Mouse (Mus musculus): ENCODE measurements around the gene Snx18. TPM values are rescaled to one million over a fixed set of nuclear protein-coding genes. Genes with fewer than 3 reads are reported as not detected.

The Snx18 gene
- polyA plus RNA-seq, 1 experiment from 2014 or later: 6.5 TPM

DNA sequence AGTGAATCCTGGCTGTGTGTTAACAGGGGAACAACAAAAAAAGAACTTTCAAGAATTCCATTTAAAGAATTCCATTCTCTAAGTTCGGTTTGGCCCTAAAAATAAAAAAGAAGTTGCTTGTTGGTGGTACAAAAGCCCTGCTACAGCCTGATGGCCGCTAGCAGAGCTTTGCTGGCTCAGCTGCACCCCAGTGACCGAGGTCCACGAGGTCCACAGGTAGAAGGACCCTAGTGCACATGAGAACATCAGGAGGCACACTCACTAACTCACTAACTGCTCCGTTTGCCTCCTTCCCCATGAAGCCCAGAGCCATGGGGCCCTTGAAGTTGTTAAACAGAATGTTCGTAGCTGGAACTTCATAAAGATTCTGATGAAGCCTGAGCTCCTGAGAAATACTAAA is 14.0 kb downstream of the Snx18 start:
- Histone ChIP-seq H3K4me1 (ENCODE audit: control insufficient read depth, insufficient read depth, low read length) (no peaks in the 10 kb centered on the region; the same call in 1 of the 2 replicates), H3K27me3 (ENCODE audit: control insufficient read depth, insufficient read depth, low read depth, low read length) (no peaks in the 10 kb centered on the region), H3K9me3 (replicated peaks; ENCODE audit: control insufficient read depth, low read length, poor library complexity, severe bottlenecking) (no peaks in the 10 kb centered on the region), H3K9ac (ENCODE audit: low read depth, low read length) (no peak overlapping the region), H3K4me3 (ENCODE audit: low read depth, low read length) (no peak overlapping the region), H3K27ac (ENCODE audit: low read length) (no peak overlapping the region), H3K36me3 (ENCODE audit: control insufficient read depth, insufficient read depth, low read length) (no peaks in the 10 kb centered on the region), H3K4me2 (ENCODE audit: low read length) (no peak overlapping the region)
- ATAC-seq: no peak
- WGBS: 75% methylated on average over 6 of the region's 6 CpGs

- no peaks in the 10 kb centered on the region for H3K27me3 ChIP-seq (ENCODE audit: control insufficient read depth, insufficient read depth, low read depth, low read length)
- WGBS: 84% methylated on average over 17 of the region's 17 CpGs
- no peak overlapping the region for H3K9ac ChIP-seq (ENCODE audit: low read depth, low read length)
- no peaks in the 10 kb centered on the region; the same call in 1 of the 2 replicates for H3K4me1 ChIP-seq (ENCODE audit: control insufficient read depth, insufficient read depth, low read length)
- H3K4me2 ChIP-seq (ENCODE audit: low read length): no peak overlapping the region
- H3K27ac ChIP-seq (ENCODE audit: low read length): no peak overlapping the region
- no peaks in the 10 kb centered on the region for H3K9me3 ChIP-seq (replicated peaks; ENCODE audit: control insufficient read depth, low read length, poor library complexity, severe bottlenecking)
- H3K36me3 ChIP-seq (ENCODE audit: control insufficient read depth, insufficient read depth, low read length): no peaks in the 10 kb centered on the region
- H3K4me3 ChIP-seq (ENCODE audit: low read depth, low read length): no peak overlapping the region
- ATAC-seq: 0 out of 2 replicates have a peak, but pooled peaks have one; percentile 29
Measured at GRCm38 (mm10) chr13:113602882-113603342, 15.5 kb downstream of the Snx18 start.

GRCm38 (mm10) chr13:113601831-113602604 is 16.3 kb downstream of the Snx18 start:
- Histone ChIP-seq H3K27ac (ENCODE audit: low read length) (no peak overlapping the region), H3K4me3 (ENCODE audit: low read depth, low read length) (no peak overlapping the region), H3K9me3 (replicated peaks; ENCODE audit: control insufficient read depth, low read length, poor library complexity, severe bottlenecking) (no peaks in the 10 kb centered on the region), H3K4me2 (ENCODE audit: low read length) (no peak overlapping the region), H3K4me1 (ENCODE audit: control insufficient read depth, insufficient read depth, low read length) (peaks cover 2% of the 10 kb centered on the region; the same call in 1 of the 2 replicates), H3K27me3 (ENCODE audit: control insufficient read depth, insufficient read depth, low read depth, low read length) (no peaks in the 10 kb centered on the region), H3K9ac (ENCODE audit: low read depth, low read length) (no peak overlapping the region), H3K36me3 (ENCODE audit: control insufficient read depth, insufficient read depth, low read length) (no peaks in the 10 kb centered on the region)
- 96% methylated on average over 12 of the region's 12 CpGs for WGBS
- no peak for ATAC-seq

- Histone ChIP-seq H3K4me3 (ENCODE audit: low read depth, low read length) (no peak overlapping the region), H3K27me3 (ENCODE audit: control insufficient read depth, insufficient read depth, low read depth, low read length) (no peaks in the 10 kb centered on the region), H3K9me3 (replicated peaks; ENCODE audit: control insufficient read depth, low read length, poor library complexity, severe bottlenecking) (no peaks in the 10 kb centered on the region), H3K36me3 (ENCODE audit: control insufficient read depth, insufficient read depth, low read length) (no peaks in the 10 kb centered on the region), H3K4me2 (ENCODE audit: low read length) (no peak overlapping the region), H3K9ac (ENCODE audit: low read depth, low read length) (no peak overlapping the region), H3K27ac (ENCODE audit: low read length) (no peak overlapping the region), H3K4me1 (ENCODE audit: control insufficient read depth, insufficient read depth, low read length) (peaks cover 5% of the 10 kb centered on the region; the same call in 1 of the 2 replicates)
- 94% methylated on average over 18 of the region's 18 CpGs for WGBS
- ATAC-seq: no peak
Measured at GRCm38 (mm10) chr13:113600531-113601463, 17.6 kb downstream of the Snx18 start.

DNA sequence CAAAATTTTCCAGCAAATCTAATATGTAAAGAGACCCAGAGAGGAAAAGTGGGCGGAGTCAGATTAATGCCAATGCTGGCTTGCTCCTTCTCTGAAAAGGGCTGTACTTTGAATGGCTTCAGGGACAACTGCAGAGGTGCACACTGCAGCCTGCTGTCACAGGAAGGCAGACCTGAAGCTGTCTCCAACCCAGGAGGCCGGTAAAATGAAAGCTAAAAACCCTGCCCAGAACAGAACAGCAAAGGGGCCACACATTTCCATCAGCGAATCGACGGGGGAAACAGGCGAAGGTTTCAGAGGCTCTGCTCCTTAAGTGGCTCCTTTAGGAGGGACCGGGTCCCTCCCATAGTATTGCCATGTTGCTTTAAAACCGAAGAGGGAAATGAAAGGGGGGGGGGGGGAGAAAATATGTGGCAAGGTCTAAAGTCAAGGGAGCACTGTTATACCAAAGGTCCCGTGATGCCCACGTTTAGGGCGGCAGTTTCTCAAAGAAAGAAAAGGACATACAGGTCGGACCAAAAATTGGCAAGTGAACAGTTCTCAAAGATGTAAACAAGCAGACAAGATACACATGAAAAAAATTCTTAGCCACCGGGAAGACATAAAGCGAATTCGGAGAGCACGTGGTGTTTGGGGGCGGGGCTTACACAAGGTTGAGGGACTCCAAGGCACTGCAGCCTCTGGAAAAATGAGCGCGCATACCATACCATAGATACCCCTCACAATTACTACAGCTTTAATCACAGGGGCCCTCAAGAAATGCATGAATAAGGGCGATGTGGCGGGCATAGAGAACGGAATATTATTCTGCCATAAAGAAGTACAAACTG is 18.4 kb downstream of the Snx18 start:
- Histone ChIP-seq H3K9me3 (replicated peaks; ENCODE audit: control insufficient read depth, low read length, poor library complexity, severe bottlenecking) (no peaks in the 10 kb centered on the region), H3K4me3 (ENCODE audit: low read depth, low read length) (no peak overlapping the region), H3K4me1 (ENCODE audit: control insufficient read depth, insufficient read depth, low read length) (peaks cover 5% of the 10 kb centered on the region; the same call in 1 of the 2 replicates), H3K27ac (ENCODE audit: low read length) (no peak overlapping the region), H3K27me3 (ENCODE audit: control insufficient read depth, insufficient read depth, low read depth, low read length) (no peaks in the 10 kb centered on the region), H3K9ac (ENCODE audit: low read depth, low read length) (no peak overlapping the region), H3K36me3 (ENCODE audit: control insufficient read depth, insufficient read depth, low read length) (no peaks in the 10 kb centered on the region), H3K4me2 (ENCODE audit: low read length) (no peak overlapping the region)
- ATAC-seq: no peak
- 92% methylated on average over 22 of the region's 22 CpGs for WGBS

GRCm38 (mm10) chr13:113597616-113598015 is 20.7 kb downstream of the Snx18 start:
- Histone ChIP-seq H3K4me3 (ENCODE audit: low read depth, low read length) (no peak overlapping the region), H3K4me1 (ENCODE audit: control insufficient read depth, insufficient read depth, low read length) (peaks cover 5% of the 10 kb centered on the region; the same call in 1 of the 2 replicates), H3K36me3 (ENCODE audit: control insufficient read depth, insufficient read depth, low read length) (peaks cover 4% of the 10 kb centered on the region), H3K4me2 (ENCODE audit: low read length) (no peak overlapping the region), H3K9me3 (replicated peaks; ENCODE audit: control insufficient read depth, low read length, poor library complexity, severe bottlenecking) (no peaks in the 10 kb centered on the region), H3K27ac (ENCODE audit: low read length) (no peak overlapping the region), H3K27me3 (ENCODE audit: control insufficient read depth, insufficient read depth, low read depth, low read length) (no peaks in the 10 kb centered on the region), H3K9ac (ENCODE audit: low read depth, low read length) (no peak overlapping the region)
- 92% methylated on average over 10 of the region's 10 CpGs for WGBS
- no peak for ATAC-seq

- Histone ChIP-seq H3K4me3 (ENCODE audit: low read depth, low read length) (no peak overlapping the region), H3K27me3 (ENCODE audit: control insufficient read depth, insufficient read depth, low read depth, low read length) (no peaks in the 10 kb centered on the region), H3K27ac (ENCODE audit: low read length) (no peak overlapping the region), H3K36me3 (ENCODE audit: control insufficient read depth, insufficient read depth, low read length) (peaks cover 5% of the 10 kb centered on the region), H3K4me1 (ENCODE audit: control insufficient read depth, insufficient read depth, low read length) (peaks cover 5% of the 10 kb centered on the region; the same call in 1 of the 2 replicates), H3K4me2 (ENCODE audit: low read length) (no peak overlapping the region), H3K9me3 (replicated peaks; ENCODE audit: control insufficient read depth, low read length, poor library complexity, severe bottlenecking) (no peaks in the 10 kb centered on the region), H3K9ac (ENCODE audit: low read depth, low read length) (no peak overlapping the region)
- peak; percentile 36; the same call in 1 of the 2 replicates for ATAC-seq
- 84% methylated on average over 13 of the region's 13 CpGs for WGBS
Measured at GRCm38 (mm10) chr13:113596821-113597541, 21.4 kb downstream of the Snx18 start.

GRCm38 (mm10) chr13:113595987-113596386 is 22.4 kb downstream of the Snx18 start:
- 70% methylated on average over 8 of the region's 8 CpGs for WGBS
- ATAC-seq: no peak
- Histone ChIP-seq H3K36me3 (ENCODE audit: control insufficient read depth, insufficient read depth, low read length) (peaks cover 11% of the 10 kb centered on the region), H3K27me3 (ENCODE audit: control insufficient read depth, insufficient read depth, low read depth, low read length) (no peaks in the 10 kb centered on the region), H3K4me3 (ENCODE audit: low read depth, low read length) (no peak overlapping the region), H3K9ac (ENCODE audit: low read depth, low read length) (no peak overlapping the region), H3K4me2 (ENCODE audit: low read length) (no peak overlapping the region), H3K9me3 (replicated peaks; ENCODE audit: control insufficient read depth, low read length, poor library complexity, severe bottlenecking) (no peaks in the 10 kb centered on the region), H3K4me1 (ENCODE audit: control insufficient read depth, insufficient read depth, low read length) (peaks cover 5% of the 10 kb centered on the region; the same call in 1 of the 2 replicates), H3K27ac (ENCODE audit: low read length) (no peak overlapping the region)

Data from midbrain, embryonic 16.5 days (tissue).